Mouse (Mus musculus): ENCODE data around the gene Fer.

DNA sequence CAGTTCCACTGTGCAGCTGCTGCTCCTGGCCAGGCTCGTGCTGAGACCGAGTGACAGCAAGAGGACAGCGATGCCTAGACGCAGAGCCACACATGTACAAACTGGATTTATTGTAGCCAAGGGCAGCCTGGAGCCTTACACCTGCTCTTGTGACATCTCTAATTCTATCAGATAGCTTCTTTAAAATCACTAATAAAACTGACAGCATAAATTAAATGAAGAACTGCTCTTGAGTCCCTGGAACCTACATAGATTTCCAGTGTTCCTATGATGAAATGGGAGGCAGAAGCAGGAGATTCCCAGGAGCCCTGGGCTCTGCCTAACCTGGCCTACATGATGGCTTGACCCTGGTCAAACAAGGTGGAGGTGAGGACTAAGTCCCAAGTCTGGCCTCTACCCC is 153.7 kb downstream of the Fer start:
- TF ChIP-seq CTCF (conservative IDR thresholded peaks at IDR 0.05; ENCODE audit: insufficient read depth, insufficient read length, low read depth, low read length) (no peak), POLR2A (IDR thresholded peaks at IDR 0.05; ENCODE audit: low read depth, low read length) (no peak)

Measured in kidney, adult 2 months (tissue).